Mouse (Mus musculus): Measurements from ENCODE around the gene Tet1. TPM values are rescaled to one million over a fixed set of nuclear protein-coding genes. Genes with fewer than 3 reads are reported as not detected.

Tet1 gene
- polyA plus RNA-seq, 1 experiment from 2014 or later: 27.4 TPM

- no peaks in the 10 kb centered on the region for H3K27me3 ChIP-seq (ENCODE audit: control insufficient read depth, insufficient read depth, low read length)
- no peaks in the 10 kb centered on the region for H3K36me3 ChIP-seq (replicated peaks; ENCODE audit: control insufficient read depth, insufficient read depth, low read depth, low read length)
- H3K4me1 ChIP-seq (ENCODE audit: control insufficient read depth, insufficient read depth, low read length): no peaks in the 10 kb centered on the region
- H3K4me3 ChIP-seq (ENCODE audit: low read depth, low read length): peak within 1 kb of the TSS; percentile 97
- H3K9ac ChIP-seq (replicated peaks; ENCODE audit: low read length): peak within 1 kb of the TSS; percentile 86
- peak; percentile 96 for ATAC-seq (replicated peaks; ENCODE audit: insufficient number of reproducible peaks, low FRiP score, low TSS enrichment, low read depth)
- H3K4me2 ChIP-seq (ENCODE audit: low read depth, low read length): peak within 1 kb of the TSS; percentile 80
- 0 out of 2 replicates have a peak within 1 kb of the TSS, but pooled peaks have one; percentile 41 for H3K27ac ChIP-seq (replicated peaks; ENCODE audit: low read depth, low read length)
- 6% methylated on average over 50 of the region's 50 CpGs for WGBS
- no peaks in the 10 kb centered on the region for H3K9me3 ChIP-seq (replicated peaks; ENCODE audit: control insufficient read depth, low read length)
- DNase-seq (ENCODE audit: low spot score): peak; percentile 97
Observed at GRCm38 (mm10) chr10:62919925-62920765, 11.3 kb upstream of the Tet1 start, which contains the start of gene Slc25a16. Gene Slc25a16, plus strand, starts transcription at chr10:62920633.

- no peak for DNase-seq (ENCODE audit: low spot score)
- Histone ChIP-seq H3K27me3 (ENCODE audit: control insufficient read depth, insufficient read depth, low read length) (no peaks in the 10 kb centered on the region), H3K36me3 (replicated peaks; ENCODE audit: control insufficient read depth, insufficient read depth, low read depth, low read length) (no peaks in the 10 kb centered on the region), H3K27ac (replicated peaks; ENCODE audit: low read depth, low read length) (no peak overlapping the region), H3K4me1 (ENCODE audit: control insufficient read depth, insufficient read depth, low read length) (no peaks in the 10 kb centered on the region), H3K4me2 (ENCODE audit: low read depth, low read length) (no peak overlapping the region), H3K9me3 (replicated peaks; ENCODE audit: control insufficient read depth, low read length) (no peaks in the 10 kb centered on the region), H3K9ac (replicated peaks; ENCODE audit: low read length) (no peak overlapping the region), H3K4me3 (ENCODE audit: low read depth, low read length) (no peak overlapping the region)
- ATAC-seq (replicated peaks; ENCODE audit: insufficient number of reproducible peaks, low FRiP score, low TSS enrichment, low read depth): no peak
- 77% methylated on average over 3 of the region's 3 CpGs for WGBS
Observed at GRCm38 (mm10) chr10:62918985-62919384, 10.2 kb upstream of the Tet1 start.

GRCm38 (mm10) chr10:62911120-62911519, 2.3 kb upstream of the Tet1 start:
- ATAC-seq (replicated peaks; ENCODE audit: insufficient number of reproducible peaks, low FRiP score, low TSS enrichment, low read depth): no peak
- WGBS: 98% methylated on average over 2 of the region's 2 CpGs

GRCm38 (mm10) chr10:62906336-62906735, 2.5 kb downstream of the Tet1 start:
- no peak for DNase-seq (ENCODE audit: low spot score)
- Histone ChIP-seq H3K9me3 (replicated peaks; ENCODE audit: control insufficient read depth, low read length) (no peaks in the 10 kb centered on the region), H3K27ac (replicated peaks; ENCODE audit: low read depth, low read length) (no peak overlapping the region), H3K27me3 (ENCODE audit: control insufficient read depth, insufficient read depth, low read length) (no peaks in the 10 kb centered on the region), H3K36me3 (replicated peaks; ENCODE audit: control insufficient read depth, insufficient read depth, low read depth, low read length) (no peaks in the 10 kb centered on the region), H3K9ac (replicated peaks; ENCODE audit: low read length) (no peak overlapping the region), H3K4me1 (ENCODE audit: control insufficient read depth, insufficient read depth, low read length) (no peaks in the 10 kb centered on the region), H3K4me3 (ENCODE audit: low read depth, low read length) (no peak overlapping the region), H3K4me2 (ENCODE audit: low read depth, low read length) (no peak overlapping the region)
- ATAC-seq (replicated peaks; ENCODE audit: insufficient number of reproducible peaks, low FRiP score, low TSS enrichment, low read depth): no peak
- WGBS: 91% methylated on average over 7 of the region's 7 CpGs

More at GRCm38 (mm10) chr10:62911120-62911519, 2.3 kb upstream of the Tet1 start:
- Histone ChIP-seq H3K27ac (replicated peaks; ENCODE audit: low read depth, low read length) (no peak overlapping the region), H3K9me3 (replicated peaks; ENCODE audit: control insufficient read depth, low read length) (no peaks in the 10 kb centered on the region), H3K4me1 (ENCODE audit: control insufficient read depth, insufficient read depth, low read length) (no peaks in the 10 kb centered on the region), H3K4me2 (ENCODE audit: low read depth, low read length) (no peak overlapping the region), H3K4me3 (ENCODE audit: low read depth, low read length) (no peak overlapping the region), H3K36me3 (replicated peaks; ENCODE audit: control insufficient read depth, insufficient read depth, low read depth, low read length) (no peaks in the 10 kb centered on the region), H3K9ac (replicated peaks; ENCODE audit: low read length) (no peak overlapping the region), H3K27me3 (ENCODE audit: control insufficient read depth, insufficient read depth, low read length) (no peaks in the 10 kb centered on the region)
- no peak for DNase-seq (ENCODE audit: low spot score)

GRCm38 (mm10) chr10:62902829-62903228, 6.0 kb downstream of the Tet1 start:
- ATAC-seq (replicated peaks; ENCODE audit: insufficient number of reproducible peaks, low FRiP score, low TSS enrichment, low read depth) (no peak), DNase-seq (ENCODE audit: low spot score) (no peak)
- Histone ChIP-seq H3K27me3 (ENCODE audit: control insufficient read depth, insufficient read depth, low read length) (no peaks in the 10 kb centered on the region), H3K9me3 (replicated peaks; ENCODE audit: control insufficient read depth, low read length) (no peaks in the 10 kb centered on the region), H3K4me2 (ENCODE audit: low read depth, low read length) (no peak overlapping the region), H3K4me3 (ENCODE audit: low read depth, low read length) (no peak overlapping the region), H3K4me1 (ENCODE audit: control insufficient read depth, insufficient read depth, low read length) (no peaks in the 10 kb centered on the region), H3K36me3 (replicated peaks; ENCODE audit: control insufficient read depth, insufficient read depth, low read depth, low read length) (no peaks in the 10 kb centered on the region), H3K27ac (replicated peaks; ENCODE audit: low read depth, low read length) (no peak overlapping the region), H3K9ac (replicated peaks; ENCODE audit: low read length) (no peak overlapping the region)
- WGBS: 39% methylated on average over 1 of the region's 1 CpGs

- H3K9ac ChIP-seq (replicated peaks; ENCODE audit: low read length): no peak overlapping the region
- no peaks in the 10 kb centered on the region for H3K27me3 ChIP-seq (ENCODE audit: control insufficient read depth, insufficient read depth, low read length)
- no peak overlapping the region for H3K4me2 ChIP-seq (ENCODE audit: low read depth, low read length)
- 39% methylated on average over 8 of the region's 8 CpGs for WGBS
- no peaks in the 10 kb centered on the region for H3K36me3 ChIP-seq (replicated peaks; ENCODE audit: control insufficient read depth, insufficient read depth, low read depth, low read length)
- H3K9me3 ChIP-seq (replicated peaks; ENCODE audit: control insufficient read depth, low read length): no peaks in the 10 kb centered on the region
- DNase-seq (ENCODE audit: low spot score) (no peak), ATAC-seq (replicated peaks; ENCODE audit: insufficient number of reproducible peaks, low FRiP score, low TSS enrichment, low read depth) (no peak)
- no peak overlapping the region for H3K27ac ChIP-seq (replicated peaks; ENCODE audit: low read depth, low read length)
- H3K4me1 ChIP-seq (ENCODE audit: control insufficient read depth, insufficient read depth, low read length): no peaks in the 10 kb centered on the region
- H3K4me3 ChIP-seq (ENCODE audit: low read depth, low read length): no peak overlapping the region
Observed at GRCm38 (mm10) chr10:62901826-62902225, 7.0 kb downstream of the Tet1 start.

- ATAC-seq (replicated peaks; ENCODE audit: insufficient number of reproducible peaks, low FRiP score, low TSS enrichment, low read depth) (no peak), DNase-seq (ENCODE audit: low spot score) (no peak)
- no peaks in the 10 kb centered on the region for H3K4me1 ChIP-seq (ENCODE audit: control insufficient read depth, insufficient read depth, low read length)
- WGBS: 94% methylated on average over 4 of the region's 4 CpGs
- H3K9ac ChIP-seq (replicated peaks; ENCODE audit: low read length): no peak overlapping the region
- no peak overlapping the region for H3K4me3 ChIP-seq (ENCODE audit: low read depth, low read length)
- H3K36me3 ChIP-seq (replicated peaks; ENCODE audit: control insufficient read depth, insufficient read depth, low read depth, low read length): no peaks in the 10 kb centered on the region
- H3K27me3 ChIP-seq (ENCODE audit: control insufficient read depth, insufficient read depth, low read length): no peaks in the 10 kb centered on the region
- H3K9me3 ChIP-seq (replicated peaks; ENCODE audit: control insufficient read depth, low read length): no peaks in the 10 kb centered on the region
- H3K4me2 ChIP-seq (ENCODE audit: low read depth, low read length): no peak overlapping the region
- no peak overlapping the region for H3K27ac ChIP-seq (replicated peaks; ENCODE audit: low read depth, low read length)
Observed at GRCm38 (mm10) chr10:62900144-62900543, 8.7 kb downstream of the Tet1 start.

- WGBS: 78% methylated on average over 2 of the region's 2 CpGs
- no peak for ATAC-seq (replicated peaks; ENCODE audit: insufficient number of reproducible peaks, low FRiP score, low TSS enrichment, low read depth)
Observed at GRCm38 (mm10) chr10:62898061-62898460, 10.7 kb downstream of the Tet1 start.

More at GRCm38 (mm10) chr10:62898061-62898460, 10.7 kb downstream of the Tet1 start:
- no peak overlapping the region for H3K9ac ChIP-seq (replicated peaks; ENCODE audit: low read length)
- no peak for DNase-seq (ENCODE audit: low spot score)
- no peaks in the 10 kb centered on the region for H3K36me3 ChIP-seq (replicated peaks; ENCODE audit: control insufficient read depth, insufficient read depth, low read depth, low read length)
- H3K27me3 ChIP-seq (ENCODE audit: control insufficient read depth, insufficient read depth, low read length): no peaks in the 10 kb centered on the region
- H3K27ac ChIP-seq (replicated peaks; ENCODE audit: low read depth, low read length): no peak overlapping the region
- H3K4me2 ChIP-seq (ENCODE audit: low read depth, low read length): no peak overlapping the region
- no peak overlapping the region for H3K4me3 ChIP-seq (ENCODE audit: low read depth, low read length)
- no peaks in the 10 kb centered on the region for H3K4me1 ChIP-seq (ENCODE audit: control insufficient read depth, insufficient read depth, low read length)
- H3K9me3 ChIP-seq (replicated peaks; ENCODE audit: control insufficient read depth, low read length): no peaks in the 10 kb centered on the region
